Mouse (Mus musculus) ovary, postnatal 36 days (tissue): ENCODE measurements at regions not wholly inside any gene's neighbourhood (a gene's known extent, or its start where the extent isn't known, plus 50 kb on each side); places are given as distances from the start of the nearest gene placed in this dataset.

Experiments used
- DNase-seq: peaks from one replicate; pipeline ENCODE4 v3.0.0; 2022; ENCODE audit warnings: low spot score, mixed read lengths

DNA sequence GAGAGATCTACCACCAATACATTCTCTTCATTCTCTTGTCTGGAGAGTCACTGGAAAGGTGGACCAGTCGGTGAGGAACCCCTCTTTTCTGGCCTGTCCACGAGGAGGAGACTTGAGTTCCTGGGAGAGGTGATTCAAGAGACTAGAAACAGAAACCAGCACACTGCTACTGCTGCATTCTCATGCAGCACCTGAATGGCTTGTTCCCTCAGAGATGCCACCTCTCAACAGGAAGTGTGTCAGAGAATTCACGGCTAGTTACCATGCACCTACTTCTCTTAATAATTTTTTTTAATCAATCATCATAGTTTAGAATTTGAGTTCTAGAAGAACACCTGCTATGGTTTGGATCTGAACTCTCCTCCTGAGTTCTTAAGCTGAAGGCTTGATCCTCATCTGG is 52.0 kb upstream of the Dynlrb2 start:
- no peak for DNase-seq

DNA sequence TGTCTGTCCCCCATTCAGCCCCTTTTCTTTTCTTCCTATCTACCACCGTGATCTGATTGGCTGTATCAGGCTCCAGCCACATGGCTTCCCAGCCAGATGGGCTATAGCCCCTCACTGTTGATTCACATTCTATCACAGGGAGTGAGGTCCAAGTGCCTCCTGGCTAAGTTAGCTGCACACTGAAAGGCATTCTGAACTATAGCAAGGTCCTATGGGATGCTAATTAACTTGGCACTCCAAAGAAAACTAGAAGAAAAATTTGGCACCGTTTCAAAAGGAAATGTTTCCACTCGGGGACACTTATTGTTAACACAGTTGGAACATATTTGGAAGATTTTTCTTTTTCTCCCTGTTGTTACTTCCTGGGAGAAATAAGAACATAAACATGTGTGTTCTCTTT is 53.4 kb upstream of the Dynlrb2 start:
- no peak for DNase-seq

DNA sequence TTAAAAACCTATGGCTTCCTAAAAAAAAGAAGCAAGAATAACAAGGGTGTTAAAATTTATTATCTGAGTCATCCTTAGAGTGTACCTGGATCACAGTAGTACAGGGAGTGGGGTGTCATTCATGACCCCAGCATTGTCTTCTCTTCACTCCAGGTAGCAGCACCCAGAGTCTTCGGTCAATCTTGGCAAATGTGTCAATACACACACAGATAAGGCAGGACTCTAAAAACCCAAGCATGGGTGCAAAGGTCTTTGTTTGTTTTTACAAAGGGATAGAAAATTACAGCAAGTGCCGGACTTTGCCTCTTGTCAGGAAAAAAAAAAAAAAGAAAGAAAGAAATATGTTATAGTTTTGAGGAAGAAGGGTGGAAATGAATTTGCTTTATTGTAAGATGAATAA is 57.3 kb upstream of the Dynlrb2 start:
- no peak for DNase-seq

DNA sequence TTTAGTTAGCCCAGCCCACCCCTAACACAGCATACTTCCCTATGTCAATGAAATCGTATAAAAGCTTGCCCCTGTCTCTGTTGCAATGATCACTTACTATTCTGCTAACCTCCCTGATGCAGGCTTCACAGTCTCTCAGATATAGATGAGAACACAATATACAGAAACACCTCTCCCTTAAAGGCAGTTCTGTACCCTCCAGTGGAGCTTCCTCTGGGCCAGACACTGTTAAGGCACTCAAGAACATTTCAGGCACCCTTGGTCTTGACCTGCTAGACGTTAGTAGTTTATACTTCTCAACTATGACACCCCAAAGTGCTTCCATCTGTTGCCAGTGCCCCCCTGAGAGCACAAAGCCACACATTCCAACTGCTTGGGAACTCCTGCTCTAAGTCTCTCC is 61.9 kb upstream of the Dynlrb2 start:
- DNase-seq, result no peak

DNA sequence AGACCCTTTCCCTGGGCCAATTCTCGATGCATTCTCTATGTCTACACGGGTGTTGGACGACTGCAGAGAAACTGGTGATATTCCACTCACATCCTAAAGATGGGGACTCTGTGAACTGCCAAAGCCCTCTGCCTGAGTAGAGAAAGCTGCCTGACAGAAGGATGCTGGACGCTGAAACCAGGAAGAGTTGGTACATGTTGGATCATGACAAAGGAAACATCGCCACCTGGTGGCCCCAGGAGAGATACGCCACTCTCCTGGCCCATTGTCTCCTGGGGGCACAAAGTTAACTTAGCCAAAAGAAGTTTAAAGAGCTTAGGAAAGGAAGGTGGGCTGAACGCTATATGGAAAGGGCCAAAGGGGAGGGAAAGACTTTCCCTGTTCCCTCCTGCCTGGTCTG is 65.9 kb upstream of the Dynlrb2 start:
- DNase-seq, result peak; percentile 70

DNA sequence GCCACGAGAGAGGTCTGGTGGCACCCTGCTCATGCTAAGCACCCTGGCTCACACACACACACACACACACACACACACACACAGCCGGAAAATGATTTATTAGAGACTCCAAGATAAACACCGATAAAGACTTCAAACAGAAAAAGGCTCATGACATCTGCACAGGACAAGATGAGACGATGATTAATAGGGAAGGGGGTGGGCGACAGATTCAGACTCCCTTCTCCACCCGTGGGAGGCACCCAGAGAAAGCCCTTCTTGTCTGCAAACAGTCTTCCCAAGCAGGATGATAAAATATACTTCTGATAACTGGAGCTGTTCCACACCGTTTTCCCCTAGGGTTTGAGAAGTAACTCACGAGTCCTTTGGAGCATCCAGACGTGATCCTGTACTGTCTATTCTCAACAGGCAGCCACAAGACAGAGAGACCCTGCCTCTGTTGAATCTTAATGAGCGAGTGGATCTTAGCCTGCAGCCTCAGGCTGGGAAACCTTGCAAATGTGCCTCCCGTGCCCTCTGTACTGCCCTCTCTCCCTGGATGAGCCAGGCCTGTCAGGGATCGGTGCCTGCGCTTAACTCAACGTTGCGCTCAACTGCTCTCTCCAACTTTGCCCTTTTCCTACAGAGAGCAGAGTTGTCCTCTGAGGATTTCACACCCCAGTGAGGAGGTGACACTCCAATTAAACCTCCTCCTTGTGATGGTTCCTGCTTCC is 69.3 kb upstream of the Dynlrb2 start:
- DNase-seq, result no peak

DNA sequence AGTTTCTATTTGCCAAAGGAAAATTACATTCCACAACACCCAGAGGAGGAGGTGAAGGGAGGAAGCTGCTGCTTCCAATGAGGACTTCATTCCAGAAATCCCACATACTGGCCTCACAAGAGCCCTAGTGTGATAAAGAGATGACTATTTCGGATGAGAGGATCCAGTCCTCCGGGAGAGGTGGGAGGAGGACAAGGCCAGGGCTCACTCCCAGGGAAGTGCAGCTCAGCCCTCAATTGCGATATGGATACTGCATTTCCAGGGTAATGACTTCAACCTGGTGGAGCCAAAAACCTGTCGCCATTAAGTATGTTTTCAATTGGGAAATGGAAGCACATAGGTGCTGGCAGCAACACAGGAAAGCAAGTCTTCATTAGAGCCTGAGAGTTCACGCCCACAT is 74.7 kb upstream of the Dynlrb2 start:
- DNase-seq, result peak; percentile 26

DNA sequence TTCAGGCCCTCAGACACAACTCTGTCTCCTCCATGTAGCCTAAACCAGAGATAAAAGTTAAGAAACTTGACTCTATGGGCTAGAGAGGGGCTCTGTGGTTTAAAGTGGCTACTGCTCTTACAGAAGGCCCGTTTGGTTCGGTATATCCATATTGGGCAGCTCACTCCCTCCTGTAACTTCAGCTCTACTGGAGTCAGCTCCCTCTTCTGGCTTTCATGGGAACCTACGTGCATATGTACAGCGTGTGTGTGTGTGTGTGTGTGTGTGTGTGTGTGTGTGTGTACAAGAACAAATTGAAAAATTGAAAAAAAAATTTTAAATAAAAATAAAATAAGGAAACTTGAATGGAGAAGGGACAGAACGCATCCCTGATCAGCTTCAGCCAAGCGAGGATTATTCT is 75.1 kb upstream of the Dynlrb2 start:
- no peak for DNase-seq

DNA sequence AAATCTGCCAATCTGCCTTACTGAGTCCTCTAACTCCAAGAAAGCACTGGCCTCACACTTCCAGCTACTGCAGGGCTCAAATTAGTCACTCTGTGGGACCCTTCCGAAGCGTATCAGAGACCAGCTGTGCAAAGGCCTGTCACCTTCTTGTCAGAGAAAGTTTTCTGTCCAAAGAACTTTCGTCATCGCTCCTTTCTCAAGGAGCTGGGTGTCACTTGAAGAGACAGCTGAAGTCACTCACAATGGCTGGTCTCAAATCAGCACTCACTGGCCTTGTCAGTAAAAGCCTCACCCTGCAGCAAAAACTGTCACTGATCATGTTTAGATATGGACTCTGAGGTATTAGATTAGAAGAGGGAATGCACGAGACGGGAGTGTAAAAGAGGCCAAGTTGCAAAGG is 81.9 kb upstream of the Dynlrb2 start:
- no peak for DNase-seq

DNA sequence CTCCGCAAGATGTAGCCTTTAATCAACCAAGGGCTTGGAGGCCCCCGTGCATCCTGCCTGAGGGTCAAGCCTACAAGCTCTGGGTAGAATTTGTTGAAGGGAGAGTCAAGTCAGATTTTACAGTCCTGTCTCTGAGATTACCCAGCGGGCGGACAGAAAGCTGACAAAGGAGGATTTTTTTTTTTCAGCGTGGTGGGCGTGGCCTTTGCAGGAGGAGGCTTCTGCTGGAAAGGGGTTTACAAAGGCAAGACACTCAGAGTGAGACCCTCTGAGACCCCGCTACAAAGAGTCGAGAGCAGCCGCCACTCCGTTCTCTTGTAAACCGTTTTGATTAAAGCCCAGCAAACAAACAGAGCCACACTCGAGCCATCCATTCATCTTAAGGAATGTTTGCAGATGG is 92.1 kb upstream of the Dynlrb2 start:
- DNase-seq, result no peak

DNA sequence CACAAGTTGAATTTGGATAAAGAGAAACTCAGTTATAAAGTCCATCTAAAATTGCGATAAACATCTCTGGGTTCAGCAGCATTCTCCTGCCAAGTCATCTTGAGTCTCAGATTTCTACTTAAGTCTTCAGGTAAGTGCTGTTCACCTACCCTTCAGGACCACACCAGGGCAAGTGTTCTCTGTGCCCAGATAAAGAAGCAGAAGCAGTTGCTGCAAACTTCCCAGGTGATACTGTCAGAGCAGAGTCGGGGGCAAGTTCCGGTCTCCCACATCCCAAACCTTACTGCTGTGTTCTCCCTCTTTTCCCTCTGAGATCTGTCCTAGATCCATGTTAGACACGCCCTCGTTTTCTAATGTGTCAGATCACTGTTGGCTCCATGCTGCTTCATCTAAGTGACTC is 94.7 kb upstream of the Dynlrb2 start:
- DNase-seq, result no peak

DNA sequence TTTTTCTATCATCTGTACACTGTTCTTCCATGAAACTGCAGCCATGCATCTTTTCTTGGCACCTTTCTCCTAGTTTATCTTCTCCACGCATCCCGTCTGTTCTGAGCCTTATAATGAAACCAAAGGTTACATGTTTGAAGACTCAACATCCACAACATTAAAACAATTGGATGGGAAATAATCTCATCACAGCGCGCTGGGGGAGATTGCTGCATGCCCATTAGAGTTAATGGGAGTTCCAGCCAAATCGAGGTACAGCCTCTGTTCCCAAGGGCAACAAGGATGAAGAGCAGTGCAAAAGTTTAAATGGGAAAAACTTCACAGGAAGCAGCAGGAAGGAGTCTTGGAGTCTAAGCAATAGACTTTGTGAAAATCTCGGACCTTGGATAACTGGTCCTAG is 95.8 kb upstream of the Dynlrb2 start:
- DNase-seq, result no peak

DNA sequence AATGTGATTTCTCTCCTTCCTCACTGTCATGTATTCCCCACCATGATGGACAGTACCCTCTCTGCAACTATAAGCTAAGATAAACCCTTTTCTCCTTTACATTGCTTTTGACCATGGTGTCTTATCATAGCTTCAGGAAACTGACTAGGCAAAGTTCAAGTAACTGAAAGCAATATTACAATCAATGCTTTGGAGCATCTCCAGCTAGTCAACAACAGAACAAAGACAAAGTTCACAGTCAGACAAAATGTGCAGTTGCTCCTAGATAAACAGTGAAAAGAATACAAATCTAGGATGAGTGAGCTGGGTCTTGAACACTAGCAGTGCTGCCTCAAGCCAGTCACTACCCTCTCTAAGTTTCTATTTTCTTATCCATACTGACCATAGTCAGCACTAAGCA is 100.2 kb upstream of the Dynlrb2 start:
- DNase-seq, result no peak

DNA sequence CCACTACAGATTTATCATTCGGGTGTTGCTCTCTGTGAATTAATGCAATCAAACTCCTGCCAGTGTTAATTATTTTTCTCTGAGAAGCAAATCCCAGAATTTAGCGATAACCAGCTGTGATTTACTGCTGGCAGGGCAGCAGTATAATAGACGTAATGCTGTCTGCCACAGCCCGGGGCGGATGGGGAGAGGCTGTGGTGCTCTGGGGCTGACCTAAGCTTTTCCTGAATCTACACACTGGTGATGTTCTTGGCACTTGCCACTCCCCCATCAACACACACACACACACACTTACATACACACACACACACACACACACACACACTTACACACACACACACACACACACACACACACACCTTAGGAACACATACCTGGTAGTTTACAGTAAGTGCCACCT is 101.4 kb upstream of the Dynlrb2 start:
- no peak for DNase-seq

DNA sequence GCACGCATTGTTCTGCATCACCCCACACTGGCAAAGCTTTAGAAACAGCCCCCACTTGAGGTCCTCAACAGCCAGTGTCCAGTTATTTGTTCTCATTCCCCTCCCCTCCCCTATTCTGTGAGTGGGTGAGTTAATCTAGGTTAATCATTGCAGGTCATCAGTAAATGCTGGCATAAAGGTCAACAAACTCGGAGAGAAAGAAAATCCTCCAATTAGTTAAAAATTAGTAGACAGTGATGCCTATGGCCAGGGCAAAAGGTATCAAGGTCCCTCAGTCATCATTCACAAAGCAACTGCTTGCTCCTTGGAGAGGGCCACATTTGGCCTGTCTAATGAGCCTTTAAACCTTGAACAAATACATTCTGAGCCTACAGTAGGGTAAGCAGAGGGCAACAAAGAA is 105.3 kb upstream of the Dynlrb2 start:
- no peak for DNase-seq

DNA sequence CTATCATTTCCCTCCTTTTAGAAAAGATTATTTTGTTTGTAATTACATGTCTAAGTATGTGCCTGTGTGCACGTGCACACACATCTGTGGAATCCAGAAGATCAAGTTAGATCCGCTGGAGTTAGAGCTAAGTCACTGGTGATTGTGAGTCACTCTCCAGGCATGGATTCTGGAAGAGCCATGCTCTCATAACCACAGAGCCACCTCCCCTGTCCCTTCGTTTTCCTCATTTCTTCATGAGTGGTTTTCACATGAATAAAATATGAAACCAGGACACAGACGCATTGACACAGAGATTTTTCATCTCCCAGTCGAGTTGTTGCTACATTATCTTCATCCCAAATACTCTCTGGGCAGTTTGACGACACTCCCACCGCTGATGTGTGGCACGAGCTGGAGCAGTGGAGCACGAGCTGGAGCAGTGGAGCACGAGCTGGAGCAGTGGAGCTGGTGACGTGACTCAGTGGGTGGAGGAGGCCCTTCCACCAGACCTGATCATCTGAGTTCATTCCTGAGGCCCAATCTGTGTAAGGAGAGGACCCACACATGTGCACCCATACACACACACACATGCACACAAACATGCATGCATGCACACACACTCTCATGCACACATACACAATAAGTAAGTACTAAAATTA is 106.1 kb upstream of the Dynlrb2 start:
- DNase-seq, result no peak

DNA sequence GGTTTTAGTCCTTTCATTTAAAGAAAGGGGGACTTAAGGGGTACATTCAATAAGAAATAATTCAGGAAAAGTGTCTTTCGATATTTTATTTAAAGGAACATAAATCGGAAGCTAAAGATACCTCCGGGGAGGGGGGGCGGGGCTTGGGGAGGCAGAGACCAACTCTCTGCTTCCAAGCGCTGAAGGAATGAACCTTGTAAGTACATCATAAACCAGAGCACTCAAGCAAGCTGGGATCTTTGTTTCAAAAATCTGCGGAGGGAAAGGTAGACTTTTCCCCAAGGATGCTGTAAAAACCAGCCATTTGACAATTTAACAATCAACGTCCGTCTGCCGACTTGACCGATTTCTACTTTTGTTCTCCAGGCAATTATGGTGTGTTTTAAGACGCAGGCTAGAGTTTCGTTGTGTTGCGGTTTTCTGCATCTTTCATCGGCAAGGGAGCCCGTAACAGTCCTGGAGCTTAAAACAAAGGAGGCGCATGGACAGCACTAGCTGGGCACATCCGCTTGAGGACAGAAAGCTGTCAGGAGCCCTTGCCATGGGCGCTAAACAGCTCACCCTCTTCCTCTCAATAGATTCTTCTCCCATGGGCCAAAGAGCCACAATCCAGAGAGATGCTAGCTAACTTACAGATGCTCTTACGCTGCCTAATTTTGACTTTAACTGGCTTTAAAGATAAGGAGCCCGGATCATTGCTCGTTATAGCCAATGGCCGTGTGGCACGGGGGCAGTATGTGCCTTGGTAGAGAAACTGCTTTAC is 119.4 kb upstream of the Dynlrb2 start:
- no peak for DNase-seq

DNA sequence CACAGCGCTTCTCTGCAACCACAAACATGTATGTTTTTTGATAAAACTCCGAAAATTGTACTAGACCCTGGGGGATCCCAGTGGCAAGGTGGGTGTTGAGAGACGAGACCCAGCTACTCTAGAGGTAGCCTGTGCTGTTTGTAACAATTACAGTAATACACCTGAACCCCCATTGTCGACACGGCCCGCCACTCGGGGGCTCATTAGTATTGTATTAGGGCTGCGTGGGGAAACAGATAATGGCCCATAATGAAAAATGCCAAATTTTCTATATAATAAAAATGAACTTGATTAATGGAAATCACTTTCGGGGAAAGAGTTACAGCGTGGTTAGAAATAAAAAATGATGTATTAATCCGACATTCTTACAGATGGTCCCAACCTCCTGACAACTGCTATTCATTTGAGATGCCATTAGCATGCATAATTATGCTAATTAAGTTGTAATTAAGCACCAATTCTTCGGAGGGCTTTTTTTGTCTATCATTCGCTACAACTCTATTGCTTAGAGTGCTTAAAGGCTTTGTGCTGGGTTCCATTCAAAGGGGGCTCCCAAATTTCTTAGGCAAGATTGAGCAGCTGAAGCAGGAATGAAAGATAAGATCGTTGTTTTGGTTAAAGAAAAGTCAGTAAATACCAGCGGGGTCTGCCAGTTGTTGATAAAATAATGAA is 120.2 kb upstream of the Dynlrb2 start:
- no peak for DNase-seq

DNA sequence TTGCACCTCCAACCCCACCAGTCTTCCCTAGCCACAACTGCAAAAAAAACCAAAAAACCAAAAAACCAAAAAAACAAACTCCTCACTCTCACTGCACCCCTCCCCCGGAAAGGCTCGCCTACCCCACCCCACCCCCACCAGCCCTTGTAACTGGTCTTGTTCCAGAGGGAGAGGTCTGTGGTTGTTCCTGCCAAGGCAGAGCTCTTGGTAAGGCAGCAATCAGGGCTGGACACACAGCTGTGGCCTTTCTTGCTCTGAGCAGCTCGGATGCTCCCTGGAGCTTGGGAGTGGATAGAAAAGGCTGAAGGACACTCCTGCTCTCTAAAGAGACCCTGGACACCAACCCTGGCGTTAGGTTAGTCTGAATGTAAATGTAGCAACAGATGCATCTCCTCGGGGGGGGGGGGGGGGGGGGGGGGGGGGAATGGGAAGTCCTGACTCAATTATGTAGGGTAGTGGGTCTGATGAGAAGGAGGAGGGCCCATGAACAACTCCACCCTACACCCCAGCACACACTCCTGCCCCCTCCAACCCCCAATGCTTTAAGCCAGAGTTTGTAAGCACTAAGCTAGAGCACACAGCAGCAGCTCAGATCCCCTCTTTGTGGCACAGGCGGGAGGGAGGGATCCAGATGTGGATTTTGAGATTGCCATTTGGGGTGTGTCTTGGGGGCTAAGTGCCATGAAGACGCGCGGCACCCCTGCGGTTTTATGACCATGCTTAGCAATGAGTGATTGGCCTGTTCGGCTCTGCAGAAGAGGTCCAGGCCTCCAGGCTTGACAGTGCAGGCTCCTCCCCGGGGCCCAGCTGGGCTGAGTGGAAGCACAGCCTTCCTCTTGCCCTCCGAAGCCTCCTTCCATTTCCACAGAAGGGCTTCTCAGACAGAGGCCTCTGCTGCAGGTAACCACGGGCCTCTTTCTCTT is 121.0 kb upstream of the Dynlrb2 start:
- DNase-seq, result no peak

DNA sequence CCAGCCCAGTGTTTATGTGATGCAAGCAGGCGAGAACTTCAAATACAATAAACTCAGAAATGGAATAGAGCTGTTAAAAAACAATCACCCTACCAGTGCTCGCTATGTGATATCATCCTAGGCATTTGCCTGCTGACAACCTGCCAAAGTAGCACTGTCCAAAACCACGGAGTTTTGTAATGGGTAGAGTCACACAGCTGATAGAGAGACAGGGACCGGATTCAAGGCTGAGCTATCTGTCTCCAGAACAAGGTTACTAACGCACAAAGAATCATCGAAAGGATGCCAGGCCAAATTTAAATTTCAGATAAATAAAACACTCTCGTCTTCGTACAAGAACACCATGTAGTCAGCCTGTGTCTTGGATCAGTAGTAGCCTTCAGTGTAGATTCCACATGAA is 121.7 kb upstream of the Dynlrb2 start:
- DNase-seq, result peak; percentile 24

DNA sequence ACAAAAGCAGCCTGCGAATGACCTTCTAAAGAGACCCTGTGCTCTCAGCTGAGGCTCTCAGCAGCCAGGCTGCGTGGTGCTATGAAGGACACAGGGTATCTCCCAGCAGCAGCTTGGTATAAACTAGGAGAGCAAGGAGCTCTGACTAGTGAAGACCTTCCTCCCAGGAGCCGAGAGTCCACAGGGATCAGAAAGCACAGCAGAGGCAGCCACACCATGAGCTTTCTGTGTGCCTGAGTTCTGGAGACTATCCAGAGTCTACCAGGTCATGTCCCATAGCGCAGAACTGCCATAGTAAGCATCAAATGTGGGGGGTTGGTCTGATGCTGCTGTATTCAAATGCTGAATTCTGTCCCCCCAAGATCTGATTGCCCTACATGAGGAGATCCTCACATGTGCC is 124.2 kb upstream of the Dynlrb2 start:
- no peak for DNase-seq

DNA sequence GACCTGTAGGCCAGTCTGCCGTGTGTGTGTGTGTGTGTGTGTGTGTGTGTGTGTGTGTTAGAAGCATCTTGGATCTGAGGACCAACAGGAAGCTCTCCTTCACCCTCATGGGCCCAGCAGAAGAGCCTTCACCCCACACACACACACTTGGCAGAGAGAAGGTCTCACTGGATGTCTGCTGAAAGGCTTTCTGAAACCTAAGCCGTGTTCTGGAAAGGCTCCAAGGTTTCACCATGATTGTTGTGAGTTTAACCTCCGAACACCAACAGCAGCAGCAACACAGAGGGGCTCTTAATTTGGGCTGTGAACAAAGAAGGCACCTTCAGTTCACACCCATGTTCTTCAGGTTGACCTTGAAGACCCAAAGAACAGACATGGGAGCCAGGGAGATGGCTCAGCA is 124.9 kb upstream of the Dynlrb2 start:
- DNase-seq, result no peak
